Comparison of ENCODE assay signal across 14 mouse cellular contexts in the genomic region with DNA sequence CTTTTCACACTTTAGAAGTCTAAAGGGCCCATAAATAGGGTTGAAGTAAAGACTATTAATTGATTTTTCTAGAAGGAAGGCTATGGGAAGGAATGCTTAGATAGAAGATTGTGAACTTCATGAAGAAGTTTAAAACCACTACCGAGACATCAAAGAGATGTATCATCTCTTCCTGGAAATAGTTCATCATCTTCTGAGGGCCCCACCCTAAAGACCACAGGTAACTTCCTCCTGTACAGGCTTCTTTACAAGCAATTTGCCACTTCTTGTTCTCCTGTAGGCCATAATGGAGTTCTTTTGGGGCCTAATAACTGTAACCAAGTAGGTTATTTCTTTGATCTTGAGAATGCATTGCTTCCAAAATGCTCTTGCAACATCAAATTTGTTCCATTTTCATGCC.
"Had no signal": no experiment of that assay in that cellular context is flagged by ENCODE, and none has a peak within 500 bp of the region (broad histone marks: within the 10 kb centered on the region; RNA-seq: fewer than 3 reads in every experiment).

No protein-coding gene starts in this region.

- H3K4me2 ChIP-seq: liver, embryonic 12.5 days; lung, embryonic 14.5 days; midbrain, embryonic 13.5 days; neural tube, embryonic 12.5 days had no signal

- H3K9ac ChIP-seq: liver, embryonic 12.5 days; lung, embryonic 14.5 days; midbrain, embryonic 13.5 days; neural tube, embryonic 12.5 days had no signal

- H3K36me3 ChIP-seq: limb, embryonic 10.5 days; liver, embryonic 12.5 days; midbrain, embryonic 13.5 days; neural tube, embryonic 12.5 days had no signal

- H3K9me3 ChIP-seq: limb, embryonic 10.5 days; liver, embryonic 12.5 days; midbrain, embryonic 13.5 days; neural tube, embryonic 12.5 days had no signal

- H3K27me3 ChIP-seq: liver, embryonic 12.5 days; midbrain, embryonic 13.5 days; neural tube, embryonic 12.5 days had no signal

- H3K4me3 ChIP-seq: left cerebral cortex, adult 2 months; limb, embryonic 10.5 days; liver, embryonic 12.5 days; midbrain, embryonic 13.5 days; myocyte; neural tube, embryonic 12.5 days had no signal

- H3K27ac ChIP-seq: left cerebral cortex, adult 2 months; limb, embryonic 10.5 days; liver, embryonic 12.5 days; midbrain, embryonic 13.5 days; neural tube, embryonic 12.5 days had no signal

- H3K4me1 ChIP-seq: limb, embryonic 10.5 days; liver, embryonic 12.5 days; midbrain, embryonic 13.5 days; neural tube, embryonic 12.5 days had no signal

- ATAC-seq: intestine, postnatal 0 days; liver, embryonic 12.5 days; midbrain, embryonic 13.5 days had no signal

- DNase-seq: kidney, adult 8-10 months; kidney, postnatal 25 days; lung, embryonic 14.5 days; lung, postnatal 14 days; spleen, adult 18-20 months; thymus, adult 18-20 months; thymus, postnatal 25 days had no signal
